Mouse (Mus musculus): ENCODE results near the gene 4930467E23Rik.
"Not testable (repeated sequence)": the region's sequence is repeated elsewhere in the genome, so short reads cannot be mapped to it uniquely, and the experiment has no call there.

The 4930467E23Rik gene

DNA sequence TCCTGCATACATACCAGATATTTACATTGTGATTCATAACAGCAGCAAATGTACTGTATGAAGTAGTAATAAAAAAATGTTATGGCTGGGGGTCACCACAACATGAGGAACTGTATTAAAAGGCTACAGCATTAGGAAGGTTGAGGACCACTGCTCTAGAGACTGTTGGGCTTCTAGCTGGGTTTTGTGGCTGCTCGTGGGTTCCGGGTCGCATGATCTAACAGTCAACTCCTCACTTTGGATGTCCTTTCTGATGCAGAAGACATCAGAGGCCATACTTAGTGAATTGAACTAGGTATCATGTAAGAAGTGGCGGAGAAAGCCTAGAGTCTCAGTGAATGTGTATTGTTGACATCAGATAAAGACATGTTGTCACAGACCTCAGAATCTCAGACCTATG is 19.9 kb upstream of the 4930467E23Rik start:
- DNase-seq (ENCODE audit: low spot score in 2 of 2) = peak in 1 of 2 experiments; percentile 45

GRCm38 (mm10) chr8:19711171-19711860 is 18.1 kb upstream of the 4930467E23Rik start:
- DNase-seq (ENCODE audit: low spot score in 2 of 2) = not testable (repeated sequence)

DNA sequence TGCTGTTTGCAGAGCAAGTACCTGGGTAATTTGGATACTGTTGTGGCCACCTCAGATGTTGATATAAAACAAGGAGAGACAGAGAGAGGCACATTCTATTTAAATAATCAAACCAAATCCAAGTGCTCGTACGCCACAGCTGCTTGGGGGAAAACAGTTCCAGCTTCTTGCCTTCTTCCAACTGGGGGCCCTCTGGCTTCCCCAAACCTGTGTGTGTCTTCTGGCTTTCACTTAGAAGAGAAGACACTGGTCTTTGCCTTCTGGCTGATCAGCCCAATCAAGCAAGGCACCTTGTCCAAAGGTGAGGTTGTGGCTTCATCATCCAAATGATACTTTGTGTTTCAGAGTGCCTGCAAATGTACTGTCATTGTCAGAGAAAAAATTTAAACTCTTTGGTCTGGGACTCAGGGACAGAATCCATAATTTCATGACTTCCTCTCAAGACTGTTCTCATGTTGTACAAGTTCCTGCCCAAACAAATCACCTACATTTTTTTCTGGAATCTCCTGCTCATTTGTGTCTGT is 17.1 kb upstream of the 4930467E23Rik start:
- DNase-seq (ENCODE audit: low spot score in 2 of 2) = not testable (repeated sequence)

GRCm38 (mm10) chr8:19712816-19713215 is 16.6 kb upstream of the 4930467E23Rik start:
- not testable (repeated sequence) for DNase-seq (ENCODE audit: low spot score in 2 of 2)

DNA sequence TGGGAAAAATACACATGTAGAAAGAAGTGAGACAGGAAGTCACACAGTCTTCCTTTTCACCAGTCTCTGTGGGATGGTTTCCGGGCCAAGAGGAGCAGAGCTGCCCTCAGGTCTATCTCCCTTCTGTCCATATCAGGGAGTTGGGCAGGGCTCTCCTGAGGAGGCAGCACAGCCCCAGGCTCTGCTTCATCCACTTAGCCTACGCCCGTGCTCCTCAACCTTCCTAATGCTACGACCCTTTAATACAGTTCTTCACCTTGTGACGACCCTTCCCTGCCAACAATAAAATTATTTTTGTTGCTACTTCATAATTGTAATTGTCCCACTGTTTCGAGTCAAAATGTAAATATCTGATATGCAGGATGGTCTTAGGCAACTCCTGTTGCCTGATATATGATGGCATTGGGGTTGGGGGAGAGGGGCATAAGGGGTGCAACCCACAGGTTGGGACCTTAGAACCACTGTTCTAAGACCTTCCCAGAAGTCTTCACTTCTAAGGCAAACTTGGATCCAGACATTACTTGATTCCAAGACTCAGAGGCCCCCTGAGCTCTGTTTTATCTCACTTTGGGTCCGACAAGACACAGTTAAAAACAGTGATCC is 16.0 kb upstream of the 4930467E23Rik start:
- DNase-seq (ENCODE audit: low spot score in 2 of 2) = peak in 1 of 2 experiments; percentile 39

DNA sequence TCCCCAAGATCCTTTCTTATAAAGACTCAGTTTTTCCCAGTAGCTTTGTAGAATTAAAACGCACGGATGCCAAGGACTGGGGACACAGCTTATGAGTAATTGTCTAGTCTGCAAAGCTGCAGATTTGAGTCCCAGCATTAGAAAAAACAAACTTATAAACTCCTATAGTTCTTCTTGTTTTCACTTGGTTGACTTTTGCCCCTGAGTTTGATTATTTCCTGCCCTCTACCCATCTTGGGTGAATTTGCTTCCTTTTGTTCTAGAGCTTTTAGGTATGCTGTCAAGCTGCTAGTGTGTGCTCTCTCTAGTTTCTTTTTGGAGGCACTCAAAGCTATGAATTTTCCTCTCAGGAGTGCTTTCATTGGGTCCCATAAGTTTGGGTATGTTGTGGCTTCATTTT is 14.9 kb upstream of the 4930467E23Rik start:
- DNase-seq (ENCODE audit: low spot score in 2 of 2) = not testable (repeated sequence)

- DNase-seq (ENCODE audit: low spot score in 2 of 2) = not testable (repeated sequence)
Observed at GRCm38 (mm10) chr8:19715266-19715665, 14.1 kb upstream of the 4930467E23Rik start.

DNA sequence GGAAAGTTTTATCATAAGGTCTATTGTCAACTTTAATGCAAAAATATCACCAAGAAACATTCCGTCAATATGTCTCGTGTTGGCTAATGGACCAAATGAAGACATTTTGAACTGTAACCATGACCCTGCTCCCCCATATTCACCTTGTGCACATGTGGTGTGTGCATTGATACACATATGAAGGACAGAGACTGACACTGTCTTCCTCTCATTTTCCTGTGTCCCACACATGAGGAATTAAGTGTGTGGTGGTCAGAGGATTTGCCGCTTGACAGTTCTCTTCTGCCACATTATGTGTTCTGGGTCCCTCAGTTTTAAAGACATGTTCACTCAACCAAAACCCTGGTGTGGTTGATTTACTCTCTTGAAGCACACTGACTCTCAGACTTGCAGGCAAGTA is 11.5 kb upstream of the 4930467E23Rik start:
- peak; percentile 36 to 41 for DNase-seq (ENCODE audit: low spot score in 2 of 2)

GRCm38 (mm10) chr8:19719513-19719912 is 9.9 kb upstream of the 4930467E23Rik start:
- not testable (repeated sequence) for DNase-seq (ENCODE audit: low spot score in 2 of 2)

DNA sequence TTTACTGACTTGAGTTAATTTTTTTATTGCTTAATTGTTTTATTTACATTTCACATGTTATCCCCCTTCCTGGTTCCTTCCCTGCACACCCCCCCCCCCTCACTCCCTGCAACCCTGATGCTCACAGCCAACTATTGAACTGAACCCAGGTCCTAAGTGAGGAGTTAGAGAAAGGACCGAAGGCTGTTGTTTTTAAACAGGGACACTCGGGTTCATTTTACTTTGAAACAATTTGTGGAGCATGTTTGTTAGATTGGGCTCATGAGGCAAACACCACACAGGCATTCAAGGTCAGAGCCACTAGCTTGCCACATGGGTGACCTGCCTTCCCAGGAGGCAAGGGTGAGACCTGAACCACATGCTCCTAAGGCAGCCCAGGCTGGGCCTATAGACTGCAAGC is 4.5 kb upstream of the 4930467E23Rik start:
- DNase-seq (ENCODE audit: low spot score in 2 of 2) = peak in 1 of 2 experiments; percentile 10

DNA sequence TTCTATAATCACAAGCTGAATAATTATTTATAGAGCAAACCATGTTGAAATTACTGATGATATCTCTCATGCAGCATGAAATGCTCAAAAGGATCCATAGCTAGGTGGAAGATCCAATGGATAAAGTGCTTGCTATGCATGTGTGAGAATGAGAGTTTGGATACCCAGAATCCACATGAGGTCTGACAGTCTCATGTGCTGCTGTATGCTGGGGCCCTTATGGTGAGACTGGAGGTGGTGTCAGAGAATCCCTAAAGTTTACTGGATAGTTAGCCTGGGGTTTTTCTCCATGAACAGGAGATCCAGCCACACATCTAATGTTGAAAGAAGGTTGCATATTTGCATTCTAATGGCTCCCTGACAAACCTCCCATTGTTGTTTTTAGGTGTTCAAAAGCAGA is 22.4 kb downstream of the 4930467E23Rik start:
- not testable (repeated sequence) for DNase-seq (ENCODE audit: low spot score in 2 of 2)

- not testable (repeated sequence) for DNase-seq (ENCODE audit: low spot score in 2 of 2)
Observed at GRCm38 (mm10) chr8:19754178-19754577, 24.8 kb downstream of the 4930467E23Rik start.

- DNase-seq (ENCODE audit: low spot score in 2 of 2) = not testable (repeated sequence)
Observed at GRCm38 (mm10) chr8:19754961-19755360, 25.6 kb downstream of the 4930467E23Rik start.

GRCm38 (mm10) chr8:19761660-19762059 is 32.3 kb downstream of the 4930467E23Rik start:
- not testable (repeated sequence) for DNase-seq (ENCODE audit: low spot score in 2 of 2)

GRCm38 (mm10) chr8:19762860-19763592 is 33.6 kb downstream of the 4930467E23Rik start:
- peak in 1 of 2 experiments; percentile 28 for DNase-seq (ENCODE audit: low spot score in 2 of 2)

GRCm38 (mm10) chr8:19765531-19765930 is 36.2 kb downstream of the 4930467E23Rik start:
- DNase-seq (ENCODE audit: low spot score in 2 of 2) = peak; percentile 47 to 62

- DNase-seq (ENCODE audit: low spot score in 2 of 2) = peak in 1 of 2 experiments; percentile 10
Observed at GRCm38 (mm10) chr8:19773461-19773860, 44.1 kb downstream of the 4930467E23Rik start.

DNA sequence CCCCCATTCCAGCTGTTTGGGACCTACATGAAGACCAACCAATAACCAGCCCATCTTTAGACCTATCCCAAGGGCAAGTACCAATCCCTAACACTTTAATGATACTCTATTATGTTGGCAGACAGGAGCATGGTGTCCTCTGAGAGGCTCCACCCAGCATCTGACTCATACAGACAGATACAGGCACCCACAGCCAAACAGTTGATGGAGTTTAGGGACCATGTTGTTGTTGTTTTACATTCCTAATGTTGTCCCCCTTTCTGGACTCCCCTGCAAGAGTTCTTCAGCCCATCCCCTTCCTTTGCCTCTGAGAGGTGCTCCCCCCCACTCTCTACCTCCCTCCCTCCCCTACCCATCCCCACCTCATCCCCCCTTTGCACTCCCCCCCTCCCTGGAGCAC is 46.9 kb downstream of the 4930467E23Rik start:
- peak in 1 of 2 experiments; percentile 15 for DNase-seq (ENCODE audit: low spot score in 2 of 2)

- peak in 1 of 2 experiments; percentile 5 for DNase-seq (ENCODE audit: low spot score in 2 of 2)
Observed at GRCm38 (mm10) chr8:19777500-19777899, 48.1 kb downstream of the 4930467E23Rik start.

- DNase-seq (ENCODE audit: low spot score in 2 of 2) = peak in 1 of 2 experiments; percentile 40
Observed at GRCm38 (mm10) chr8:19778126-19778525, 48.8 kb downstream of the 4930467E23Rik start.

DNA sequence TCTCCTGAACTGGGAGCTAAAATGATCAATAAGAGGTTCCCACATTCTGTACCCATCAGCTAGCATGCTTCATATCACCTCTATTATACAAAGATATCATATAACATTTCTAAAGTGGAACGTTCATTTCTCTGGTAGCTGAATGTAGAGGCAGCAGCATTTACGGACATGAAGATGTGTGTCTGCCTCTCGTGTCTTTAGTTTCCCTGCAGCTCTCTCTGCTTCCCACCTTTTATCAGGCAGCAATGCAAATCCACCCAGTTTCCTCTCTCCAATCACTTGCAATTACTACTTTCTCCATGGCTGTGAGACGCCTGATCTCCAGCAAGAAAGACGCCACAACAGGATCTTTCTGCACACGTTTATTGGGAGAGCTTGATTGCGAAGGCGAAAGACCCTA is 49.5 kb downstream of the 4930467E23Rik start:
- peak in 1 of 2 experiments; percentile 9 for DNase-seq (ENCODE audit: low spot score in 2 of 2)

GRCm38 (mm10) chr8:19780212-19780611 is 50.8 kb downstream of the 4930467E23Rik start:
- DNase-seq (ENCODE audit: low spot score in 2 of 2) = peak in 1 of 2 experiments; percentile 7
